Mouse (Mus musculus) limb, embryonic 12.5 days (tissue): Measurements from ENCODE around the gene Exoc2. TPM values are rescaled to one million over a fixed set of nuclear protein-coding genes. Genes with fewer than 3 reads are reported as not detected.

ENCODE experiments used
- ATAC-seq: fragments of 200-750 bp; cut with Nextera tagmentation; 2 replicates; pipeline ENCODE4 v1.8.0; 2017; ENCODE audit warnings: low read depth, moderate TSS enrichment; ENCODE audit not compliant: insufficient number of reproducible peaks, insufficient read depth, low FRiP score, low TSS enrichment
- H3K27ac ChIP-seq: fragments of 300-500 bp; sonication (generic); 2 replicates; pipeline ENCODE4 v1.5.1; 2016; ENCODE audit warnings: mild to moderate bottlenecking, moderate library complexity
- H3K27me3 ChIP-seq: fragments of 300-500 bp; sonication (generic); 2 replicates; pipeline ENCODE4 v1.6.1; 2016; ENCODE audit warnings: mild to moderate bottlenecking, moderate library complexity
- H3K36me3 ChIP-seq: fragments of 300-500 bp; sonication (generic); 2 replicates; pipeline ENCODE4 v1.6.1; 2016; ENCODE audit warnings: mild to moderate bottlenecking, moderate library complexity
- H3K4me1 ChIP-seq: fragments of 300-500 bp; sonication (generic); replicated peaks from 2 replicates; pipeline ENCODE4 v1.6.1; 2016
- H3K4me2 ChIP-seq: fragments of 300-500 bp; sonication (generic); 2 replicates; pipeline ENCODE4 v1.6.1; 2016; ENCODE audit warnings: mild to moderate bottlenecking, moderate library complexity
- H3K4me3 ChIP-seq: fragments of 300-500 bp; sonication (generic); replicated peaks from 2 replicates; pipeline ENCODE4 v1.5.1; 2016; ENCODE audit warnings: mild to moderate bottlenecking
- H3K9ac ChIP-seq: fragments of 300-500 bp; sonication (generic); replicated peaks from 2 replicates; pipeline ENCODE4 v1.6.1; 2016; ENCODE audit warnings: mild to moderate bottlenecking, moderate library complexity
- H3K9me3 ChIP-seq: fragments of 300-500 bp; sonication (generic); 2 replicates; pipeline ENCODE4 v1.6.1; 2016; ENCODE audit warnings: mild to moderate bottlenecking, moderate library complexity
- WGBS: fragments of 180-500 bp; shearing (Covaris S2); methylation state at CpG from one replicate; pipeline ENCODE4 v1.1.7; 2016; 5-methylcytosine and 5-hydroxymethylcytosine counted together
- polyA plus RNA-seq: library from polyadenylated mRNA; unstranded; fragments of >200 nt; fragmentation: Nextera tagmentation; extraction: Ambion mirVana; gene quantifications from 2 replicates; pipeline ENCODE4 v1.2.1, GENCODE M21; 2016

Exoc2 gene
- polyA plus RNA-seq, 1 experiment from 2014 or later = 38.1 TPM

- no peak for ATAC-seq
- no peaks in the 10 kb centered on the region; the same call in 1 of the 2 replicates for H3K27me3 ChIP-seq
- H3K4me2 ChIP-seq = no peak overlapping the region
- no peak overlapping the region for H3K9ac ChIP-seq
- no peak overlapping the region for H3K27ac ChIP-seq
- peaks cover 19% of the 10 kb centered on the region for H3K4me1 ChIP-seq
- no peak overlapping the region for H3K4me3 ChIP-seq
- 91% methylated on average over 3 of the region's 3 CpGs for WGBS
- no peaks in the 10 kb centered on the region for H3K36me3 ChIP-seq
- no peaks in the 10 kb centered on the region for H3K9me3 ChIP-seq
These were observed 2.8 kb downstream of the Exoc2 start for GRCm38 (mm10) chr13:30971047-30971446.

GRCm38 (mm10) chr13:30968311-30968710 lies 5.6 kb downstream of the Exoc2 start:
- no peak for ATAC-seq
- H3K27ac ChIP-seq = no peak overlapping the region
- WGBS = 69% methylated on average over 4 of the region's 4 CpGs
- H3K27me3 ChIP-seq = no peaks in the 10 kb centered on the region
- H3K9ac ChIP-seq = no peak overlapping the region
- no peaks in the 10 kb centered on the region for H3K36me3 ChIP-seq
- H3K4me3 ChIP-seq = no peak overlapping the region
- peaks cover 25% of the 10 kb centered on the region for H3K4me1 ChIP-seq
- H3K9me3 ChIP-seq = no peaks in the 10 kb centered on the region
- no peak overlapping the region for H3K4me2 ChIP-seq

DNA sequence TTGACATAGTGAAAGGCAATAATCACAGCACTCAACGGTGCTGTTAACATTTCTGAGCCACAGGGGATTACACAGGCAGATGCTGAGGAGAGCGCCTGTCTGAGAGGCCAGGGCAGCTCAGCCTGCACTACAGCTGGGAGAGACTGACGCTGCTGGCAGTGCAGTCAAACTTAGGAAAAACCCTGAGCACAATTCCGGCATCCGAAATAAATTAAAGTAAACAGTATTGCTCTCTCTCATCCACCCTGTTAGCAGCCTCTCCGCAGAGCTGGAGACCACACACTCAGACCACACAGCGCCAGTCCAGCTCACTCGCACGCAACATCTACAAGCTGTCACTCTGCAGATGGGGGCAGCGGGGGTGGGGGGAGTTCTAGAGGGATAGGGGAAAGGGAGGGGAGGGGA lies 7.4 kb downstream of the Exoc2 start:
- Histone ChIP-seq H3K4me2 (peak overlapping the region; percentile 54), H3K4me3 (0 out of 2 replicates have a peak overlapping the region, but pooled peaks have one; percentile 9), H3K4me1 (peaks cover 25% of the 10 kb centered on the region), H3K9me3 (no peaks in the 10 kb centered on the region), H3K9ac (0 out of 2 replicates have a peak overlapping the region, but pooled peaks have one; percentile 27), H3K36me3 (no peaks in the 10 kb centered on the region), H3K27ac (0 out of 2 replicates have a peak overlapping the region, but pooled peaks have one; percentile 41), H3K27me3 (no peaks in the 10 kb centered on the region)
- peak; percentile 71; the same call in 1 of the 2 replicates for ATAC-seq
- 11% methylated on average over 10 of the region's 10 CpGs for WGBS

GRCm38 (mm10) chr13:30961932-30962331 lies 12.0 kb downstream of the Exoc2 start:
- no peak for ATAC-seq
- H3K9ac ChIP-seq = no peak overlapping the region
- H3K9me3 ChIP-seq = no peaks in the 10 kb centered on the region
- H3K27me3 ChIP-seq = no peaks in the 10 kb centered on the region
- peaks cover 19% of the 10 kb centered on the region for H3K4me1 ChIP-seq
- no peaks in the 10 kb centered on the region for H3K36me3 ChIP-seq
- H3K4me3 ChIP-seq = no peak overlapping the region
- 58% methylated on average over 2 of the region's 2 CpGs for WGBS
- no peak overlapping the region for H3K4me2 ChIP-seq
- H3K27ac ChIP-seq = no peak overlapping the region

- no peak overlapping the region for H3K4me2 ChIP-seq
- H3K36me3 ChIP-seq = no peaks in the 10 kb centered on the region
- no peak overlapping the region for H3K27ac ChIP-seq
- 83% methylated on average over 2 of the region's 2 CpGs for WGBS
- no peak overlapping the region for H3K9ac ChIP-seq
- ATAC-seq = no peak
- H3K9me3 ChIP-seq = no peaks in the 10 kb centered on the region
- H3K4me3 ChIP-seq = no peak overlapping the region
- H3K27me3 ChIP-seq = no peaks in the 10 kb centered on the region
- H3K4me1 ChIP-seq = peaks cover 9% of the 10 kb centered on the region
These were observed 13.2 kb downstream of the Exoc2 start for GRCm38 (mm10) chr13:30960714-30961113.

- Histone ChIP-seq H3K36me3 (no peaks in the 10 kb centered on the region), H3K4me2 (no peak overlapping the region), H3K4me1 (no peaks in the 10 kb centered on the region), H3K4me3 (no peak overlapping the region), H3K9me3 (peaks cover 4% of the 10 kb centered on the region; the same call in 1 of the 2 replicates), H3K9ac (no peak overlapping the region), H3K27ac (no peak overlapping the region), H3K27me3 (no peaks in the 10 kb centered on the region)
- 71% methylated on average over 1 of the region's 1 CpGs for WGBS
- ATAC-seq = no peak
These were observed 20.3 kb downstream of the Exoc2 start for GRCm38 (mm10) chr13:30953580-30953979.

DNA sequence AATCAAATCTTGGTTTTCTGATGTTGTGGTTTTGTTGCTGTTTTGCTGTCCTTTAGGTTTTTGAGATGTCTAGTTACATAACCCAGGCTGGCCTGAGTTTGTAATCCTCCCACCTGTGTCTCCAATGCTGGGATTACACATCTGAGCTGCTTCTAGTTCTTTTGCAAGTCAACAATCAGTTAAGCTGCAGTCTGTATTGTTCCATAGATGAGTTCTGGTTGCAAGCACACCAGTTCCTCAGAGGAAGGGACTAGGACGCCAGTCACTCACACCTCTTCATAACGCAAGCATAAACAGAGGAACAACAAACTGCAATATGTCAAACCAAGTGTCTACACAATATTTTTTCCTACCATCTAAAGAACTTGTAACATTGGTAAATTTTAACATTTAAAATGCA lies 21.8 kb downstream of the Exoc2 start:
- H3K4me1 ChIP-seq = no peaks in the 10 kb centered on the region
- ATAC-seq = no peak
- peaks cover 4% of the 10 kb centered on the region; the same call in 1 of the 2 replicates for H3K9me3 ChIP-seq
- WGBS = 92% methylated on average over 2 of the region's 2 CpGs
- no peak overlapping the region for H3K4me3 ChIP-seq
- no peak overlapping the region for H3K4me2 ChIP-seq
- H3K27me3 ChIP-seq = no peaks in the 10 kb centered on the region
- no peak overlapping the region for H3K9ac ChIP-seq
- H3K36me3 ChIP-seq = no peaks in the 10 kb centered on the region
- no peak overlapping the region for H3K27ac ChIP-seq

- H3K4me1 ChIP-seq = no peaks in the 10 kb centered on the region
- H3K4me2 ChIP-seq = no peak overlapping the region
- no peak overlapping the region for H3K27ac ChIP-seq
- H3K9me3 ChIP-seq = no peaks in the 10 kb centered on the region
- no peaks in the 10 kb centered on the region for H3K27me3 ChIP-seq
- H3K36me3 ChIP-seq = no peaks in the 10 kb centered on the region
- 98% methylated on average over 9 of the region's 9 CpGs for WGBS
- H3K4me3 ChIP-seq = no peak overlapping the region
- ATAC-seq = no peak
- H3K9ac ChIP-seq = no peak overlapping the region
These were observed 24.7 kb downstream of the Exoc2 start for GRCm38 (mm10) chr13:30949181-30949580.

GRCm38 (mm10) chr13:30947540-30947939 lies 26.4 kb downstream of the Exoc2 start, which contains the start of gene Hus1b:
Gene Hus1b, minus strand, starts transcription at chr13:30947759.
- H3K9me3 ChIP-seq = no peaks in the 10 kb centered on the region
- H3K27me3 ChIP-seq = no peaks in the 10 kb centered on the region
- no peak for ATAC-seq
- no peaks in the 10 kb centered on the region for H3K4me1 ChIP-seq
- H3K9ac ChIP-seq = no peak within 1 kb of the TSS
- no peaks in the 10 kb centered on the region for H3K36me3 ChIP-seq
- no peak within 1 kb of the TSS for H3K27ac ChIP-seq
- H3K4me2 ChIP-seq = no peak within 1 kb of the TSS
- H3K4me3 ChIP-seq = no peak within 1 kb of the TSS
- 89% methylated on average over 11 of the region's 11 CpGs for WGBS

DNA sequence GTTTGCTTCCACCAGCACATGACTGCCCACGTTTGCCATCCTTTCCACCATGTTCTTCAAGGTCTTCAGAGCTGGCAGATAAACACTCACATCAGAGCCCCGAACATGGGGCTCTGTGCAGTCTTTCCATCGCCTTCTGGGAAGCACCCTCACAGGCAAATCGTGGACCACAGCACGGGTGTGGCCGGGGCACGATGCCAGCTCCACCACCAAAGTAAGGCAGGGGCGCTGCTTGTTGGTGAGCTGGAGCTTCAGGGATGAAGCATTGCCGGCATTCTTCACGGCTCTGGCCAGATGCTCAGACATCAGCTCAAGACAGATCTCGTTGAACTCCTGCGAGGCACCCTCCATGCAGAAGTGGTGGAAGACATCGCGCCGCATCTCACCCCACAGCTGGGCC lies 26.8 kb downstream of the Exoc2 start:
- no peak overlapping the region for H3K27ac ChIP-seq
- no peaks in the 10 kb centered on the region for H3K4me1 ChIP-seq
- no peaks in the 10 kb centered on the region for H3K9me3 ChIP-seq
- 94% methylated on average over 15 of the region's 15 CpGs for WGBS
- H3K4me3 ChIP-seq = no peak overlapping the region
- no peaks in the 10 kb centered on the region for H3K36me3 ChIP-seq
- no peak for ATAC-seq
- no peak overlapping the region for H3K4me2 ChIP-seq
- no peak overlapping the region for H3K9ac ChIP-seq
- H3K27me3 ChIP-seq = no peaks in the 10 kb centered on the region

DNA sequence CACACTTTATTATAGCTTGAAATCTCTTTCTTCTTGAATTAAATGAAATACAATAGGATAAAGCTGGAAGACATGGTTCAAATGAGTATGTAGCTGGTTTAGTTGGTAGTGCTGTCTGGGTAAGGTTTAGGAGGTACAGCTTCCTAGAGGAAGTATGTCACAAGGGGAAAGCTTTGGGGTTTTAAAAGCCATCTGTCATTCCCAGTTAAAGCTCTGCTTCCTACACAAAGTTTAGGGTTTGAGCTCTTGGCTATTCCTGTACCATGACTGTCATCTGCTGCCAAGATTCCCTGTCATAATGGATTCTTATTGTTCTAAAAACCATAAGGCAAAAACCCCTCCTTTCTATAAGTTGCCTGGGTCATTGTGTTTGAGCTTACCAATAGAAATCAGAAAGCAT lies 28.1 kb downstream of the Exoc2 start:
- H3K9ac ChIP-seq = no peak overlapping the region
- H3K4me1 ChIP-seq = no peaks in the 10 kb centered on the region
- H3K4me3 ChIP-seq = no peak overlapping the region
- no peak for ATAC-seq
- no peak overlapping the region for H3K27ac ChIP-seq
- H3K4me2 ChIP-seq = no peak overlapping the region
- H3K9me3 ChIP-seq = no peaks in the 10 kb centered on the region
- H3K27me3 ChIP-seq = no peaks in the 10 kb centered on the region
- no peaks in the 10 kb centered on the region for H3K36me3 ChIP-seq

- H3K36me3 ChIP-seq = peaks cover 11% of the 10 kb centered on the region; the same call in 1 of the 2 replicates
- H3K27me3 ChIP-seq = peaks cover 22% of the 10 kb centered on the region; the same call in 1 of the 2 replicates
- H3K4me2 ChIP-seq = no peak overlapping the region
- no peak overlapping the region for H3K27ac ChIP-seq
- no peaks in the 10 kb centered on the region for H3K9me3 ChIP-seq
- 81% methylated on average over 6 of the region's 6 CpGs for WGBS
- peaks cover 14% of the 10 kb centered on the region; the same call in 1 of the 2 replicates for H3K4me1 ChIP-seq
- H3K4me3 ChIP-seq = no peak overlapping the region
- no peak overlapping the region for H3K9ac ChIP-seq
- no peak for ATAC-seq
These were observed 40.9 kb downstream of the Exoc2 start for GRCm38 (mm10) chr13:30932972-30933371.
